Mouse (Mus musculus): ENCODE results near the gene Cpa2.

DNA sequence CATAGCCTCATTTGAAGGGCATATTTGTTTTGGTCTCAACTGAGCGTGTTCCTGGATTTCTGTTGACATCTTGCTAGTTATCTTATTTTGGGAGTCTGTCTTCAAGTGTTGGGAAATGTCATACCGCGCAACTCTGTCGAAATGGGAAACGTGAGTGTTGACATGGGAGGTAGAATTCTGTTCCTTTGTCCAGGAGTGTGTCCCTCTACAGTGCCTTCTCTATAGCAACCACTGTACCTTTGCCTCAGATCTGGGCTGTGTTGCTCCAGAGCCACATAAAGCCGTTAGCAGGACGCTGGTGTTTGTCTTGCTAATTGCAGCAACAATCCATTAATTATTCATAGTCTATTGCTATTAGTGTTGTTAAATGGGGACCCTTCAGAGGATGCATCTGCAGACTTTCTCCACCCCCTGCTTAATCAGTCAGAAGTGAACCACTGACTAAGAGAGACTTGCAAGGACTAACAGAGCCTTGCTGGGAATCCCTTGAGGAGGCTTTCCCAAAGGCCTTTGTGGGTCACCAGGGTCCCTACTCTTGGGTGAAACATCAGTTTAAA, 45.6 kb downstream of the Cpa2 start:
- TF ChIP-seq CTCF (IDR thresholded peaks at IDR 0.05; ENCODE audit: control insufficient read depth, insufficient read depth, insufficient read length): no peak
- no peak for TF ChIP-seq CEBPB (IDR thresholded peaks at IDR 0.05; ENCODE audit: low read depth)
- no peak for TF ChIP-seq MYOD1 (IDR thresholded peaks at IDR 0.05; ENCODE audit: control insufficient read depth, insufficient read length, low read depth)
- TF ChIP-seq USF1 (IDR thresholded peaks at IDR 0.05; ENCODE audit: low read depth): no peak
- no peak for TF ChIP-seq MYOG (IDR thresholded peaks at IDR 0.05; ENCODE audit: control insufficient read depth, extremely low read depth, insufficient read length)
- TF ChIP-seq MAX (IDR thresholded peaks at IDR 0.05): no peak
- no peak for TF ChIP-seq FOSL1 (IDR thresholded peaks at IDR 0.05; ENCODE audit: insufficient read depth, low read length, poor library complexity, severe bottlenecking)
